In the genomic region with DNA sequence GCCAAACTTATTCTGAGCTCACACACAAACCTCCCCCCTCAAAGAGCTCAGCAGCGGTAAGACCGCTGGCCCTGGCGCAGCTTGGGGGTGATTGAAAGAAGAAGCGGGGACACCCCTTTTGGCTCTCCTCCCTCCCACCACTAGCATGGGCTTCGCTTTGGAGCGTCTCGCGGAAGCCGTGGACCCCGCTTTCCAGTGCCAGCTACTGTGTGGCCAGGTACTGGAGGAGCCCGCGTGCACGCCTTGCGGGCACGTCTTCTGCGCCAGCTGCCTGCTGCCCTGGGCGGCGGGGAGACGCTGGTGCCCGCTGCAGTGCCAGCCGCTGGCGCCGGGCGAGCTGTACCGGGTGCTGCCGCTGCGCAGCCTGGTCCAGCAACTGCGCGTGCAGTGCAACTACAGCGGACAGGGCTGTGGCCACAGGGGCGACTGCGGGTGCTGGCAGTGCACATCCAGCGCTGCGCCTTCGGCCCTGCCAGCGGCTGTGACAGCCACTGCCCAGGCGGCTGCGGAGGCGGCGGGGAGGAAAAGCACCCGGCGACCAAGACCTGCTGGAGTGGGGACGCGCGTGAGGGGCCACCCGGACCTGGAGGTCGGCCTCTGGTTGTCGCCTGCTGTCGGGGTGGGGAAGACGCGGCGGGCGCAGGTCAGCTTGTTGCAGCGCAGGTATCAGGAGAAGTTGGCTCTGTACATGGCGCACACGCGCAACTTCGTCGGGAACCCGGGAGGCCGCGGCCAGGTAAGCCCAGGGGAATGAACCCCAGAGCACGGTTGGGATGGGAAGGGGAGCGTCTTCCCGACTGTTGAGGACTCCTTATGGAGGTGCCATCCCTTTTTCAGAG, we compare ENCODE assay signal across 8 mouse cellular contexts. TPM values are rescaled to one million over a fixed set of nuclear protein-coding genes. Genes with fewer than 3 reads are reported as not detected.
DNase-seq lines count a peak whose midpoint lies in the region; ATAC-seq and TF ChIP-seq lines count a peak whose summit lies in the region.

Gene Pdzrn4, plus strand, starts transcription at position 112 of the 839 bp plus-strand sequence.

- peak within 1 kb of the TSS; percentile 94 for H3K4me2 ChIP-seq in embryonic facial prominence, embryonic 12.5 days (replicated peaks)
- peak within 1 kb of the TSS; percentile 97 for H3K4me2 ChIP-seq in heart, embryonic 11.5 days
- H3K4me2 ChIP-seq in midbrain, embryonic 11.5 days, result peak within 1 kb of the TSS; percentile 97

- peak; percentile 42 for TF ChIP-seq CTCF in layer of hippocampus, adult 2 months (conservative IDR thresholded peaks at IDR 0.05)
- TF ChIP-seq CTCF in small intestine, adult 2 months (IDR thresholded peaks at IDR 0.05; ENCODE audit: extremely low read depth, insufficient read length, insufficient replicate concordance, low read depth, low read length), result no peak

- peak within 1 kb of the TSS; percentile 59 for H3K4me3 ChIP-seq in embryonic facial prominence, embryonic 12.5 days
- H3K4me3 ChIP-seq in heart, embryonic 11.5 days (ENCODE audit: low read depth, low read length), result peak within 1 kb of the TSS; percentile 61
- H3K4me3 ChIP-seq in layer of hippocampus, adult 2 months, result peak within 1 kb of the TSS; percentile 67
- peak within 1 kb of the TSS; percentile 53 for H3K4me3 ChIP-seq in midbrain, embryonic 11.5 days (ENCODE audit: low read depth, low read length)
- H3K4me3 ChIP-seq in small intestine, adult 2 months (ENCODE audit: low read depth, low read length), result peak within 1 kb of the TSS; percentile 36

- no peak within 1 kb of the TSS; the same call in 1 of the 2 replicates for H3K27ac ChIP-seq in embryonic facial prominence, embryonic 12.5 days
- no peak within 1 kb of the TSS for H3K27ac ChIP-seq in heart, embryonic 11.5 days (ENCODE audit: low read depth, low read length)
- peak within 1 kb of the TSS; percentile 53 for H3K27ac ChIP-seq in layer of hippocampus, adult 2 months
- H3K27ac ChIP-seq in midbrain, embryonic 11.5 days (ENCODE audit: low read depth, low read length), result no peak within 1 kb of the TSS
- no peak within 1 kb of the TSS for H3K27ac ChIP-seq in small intestine, adult 2 months (ENCODE audit: insufficient read depth, low read depth, low read length)

- TF ChIP-seq POLR2A in small intestine, adult 2 months (IDR thresholded peaks at IDR 0.05; ENCODE audit: low read depth, low read length), result no peak

- H3K9me3 ChIP-seq in embryonic facial prominence, embryonic 12.5 days, result no peaks in the 10 kb centered on the region
- no peaks in the 10 kb centered on the region for H3K9me3 ChIP-seq in heart, embryonic 11.5 days (replicated peaks; ENCODE audit: control insufficient read depth, low read length)
- H3K9me3 ChIP-seq in midbrain, embryonic 11.5 days (ENCODE audit: control insufficient read depth, low read length), result no peaks in the 10 kb centered on the region

- H3K4me1 ChIP-seq in embryonic facial prominence, embryonic 12.5 days, result peaks cover 17% of the 10 kb centered on the region; the same call in 1 of the 2 replicates
- peaks cover 6% of the 10 kb centered on the region for H3K4me1 ChIP-seq in heart, embryonic 11.5 days (ENCODE audit: control insufficient read depth, insufficient read depth, low read length)
- peaks cover 5% of the 10 kb centered on the region for H3K4me1 ChIP-seq in midbrain, embryonic 11.5 days (ENCODE audit: control insufficient read depth, insufficient read depth, low read length)
- H3K4me1 ChIP-seq in small intestine, adult 2 months (ENCODE audit: control insufficient read depth, insufficient read depth, insufficient read length, low read length), result no peaks in the 10 kb centered on the region

- DNase-seq in layer of hippocampus, adult 18-20 months (ENCODE audit: low spot score in 2 of 2), result peak; percentile 3 to 23
- no peak for DNase-seq in layer of hippocampus, adult 9-10 months (ENCODE audit: low spot score)
- peak; percentile 8 to 10 for DNase-seq in layer of hippocampus, adult 2 months (ENCODE audit: low spot score in 2 of 2)
- peak; percentile 93 for DNase-seq in midbrain, embryonic 11.5 days (ENCODE audit: low spot score, missing footprints)
- DNase-seq in spleen, postnatal 36 days (ENCODE audit: low spot score in 2 of 2), result no peak

- H3K36me3 ChIP-seq in embryonic facial prominence, embryonic 12.5 days, result no peaks in the 10 kb centered on the region
- no peaks in the 10 kb centered on the region for H3K36me3 ChIP-seq in heart, embryonic 11.5 days (ENCODE audit: control insufficient read depth, insufficient read depth, low read length)
- H3K36me3 ChIP-seq in midbrain, embryonic 11.5 days (ENCODE audit: control insufficient read depth, insufficient read depth, low read length), result no peaks in the 10 kb centered on the region
- no peaks in the 10 kb centered on the region for H3K36me3 ChIP-seq in small intestine, adult 2 months (ENCODE audit: control insufficient read depth, insufficient read depth, low read length)

- H3K9ac ChIP-seq in embryonic facial prominence, embryonic 12.5 days, result peak within 1 kb of the TSS; percentile 59
- peak within 1 kb of the TSS; percentile 46; the same call in 1 of the 2 replicates for H3K9ac ChIP-seq in heart, embryonic 11.5 days (ENCODE audit: low read depth, low read length)
- peak within 1 kb of the TSS; percentile 48 for H3K9ac ChIP-seq in midbrain, embryonic 11.5 days (ENCODE audit: low read length)

- peak; percentile 76 for ATAC-seq in embryonic facial prominence, embryonic 12.5 days (ENCODE audit: insufficient number of reproducible peaks, insufficient read depth, low FRiP score, low TSS enrichment)
- 0 out of 2 replicates have a peak, but pooled peaks have one; percentile 35 for ATAC-seq in heart, embryonic 11.5 days (replicated peaks; ENCODE audit: insufficient number of reproducible peaks, low FRiP score, low TSS enrichment)
- peak; percentile 83 for ATAC-seq in midbrain, embryonic 11.5 days (ENCODE audit: low FRiP score)

- H3K27me3 ChIP-seq in embryonic facial prominence, embryonic 12.5 days, result peaks cover 27% of the 10 kb centered on the region
- peaks cover 27% of the 10 kb centered on the region for H3K27me3 ChIP-seq in heart, embryonic 11.5 days (ENCODE audit: control insufficient read depth, insufficient read depth, low read length)
- peaks cover 27% of the 10 kb centered on the region for H3K27me3 ChIP-seq in midbrain, embryonic 11.5 days (ENCODE audit: control insufficient read depth, insufficient read depth, low read length)
- no peaks in the 10 kb centered on the region for H3K27me3 ChIP-seq in small intestine, adult 2 months (ENCODE audit: control insufficient read depth, insufficient read depth, low read length)

- 1% methylated on average over 64 of the region's 65 CpGs for WGBS in embryonic facial prominence, embryonic 12.5 days
- under 1% methylated on average over 54 of the region's 65 CpGs for WGBS in heart, embryonic 11.5 days (ENCODE audit: insufficient replicate concordance)
- under 1% methylated on average over 64 of the region's 65 CpGs for WGBS in midbrain, embryonic 11.5 days
- 4% methylated on average over 65 of the region's 65 CpGs for WGBS in small intestine, adult 2 months

RNA-seq across cellular contexts. Expression of gene Pdzrn4, which starts in this region (rescaled TPM):
- total RNA-seq in layer of hippocampus, adult 18-20 months (2021), result 1 to 10 TPM; 6.6 to 6.8 TPM
- 7.3 and 7.6 TPM in 2 replicates for polyA plus RNA-seq in embryonic facial prominence, embryonic 12.5 days (2016; fragmentation: Nextera tagmentation; extraction: Ambion mirVana)
- polyA plus RNA-seq in heart, embryonic 11.5 days (2014; fragmentation: Nextera tagmentation; extraction: Ambion mirVana), result 0.64 and 0.68 TPM in 2 replicates
- total RNA-seq in layer of hippocampus, adult 2 months (2021), result 1 to 10 TPM; 5.6 to 6.4 TPM
- 7.8 and 8.5 TPM in 2 replicates for polyA plus RNA-seq in midbrain, embryonic 11.5 days (2014; fragmentation: Nextera tagmentation; extraction: Ambion mirVana)
- 0.06 and 0.14 TPM in 2 replicates for polyA plus RNA-seq in small intestine, adult 2 months (2012; rRNA removed)

Comparison
In these comparisons a context has a peak if more than half of its experiments do, and no peak if none do; other contexts are left out.
1. DNase-seq: peak in layer of hippocampus, adult 18-20 months (2 of 2), layer of hippocampus, adult 2 months (2 of 2) and midbrain, embryonic 11.5 days (single experiment); none in layer of hippocampus, adult 9-10 months (single experiment) and spleen, postnatal 36 days (0 of 2).
2. Peak in ATAC-seq, H3K4me3 ChIP-seq, H3K9ac ChIP-seq and H3K4me2 ChIP-seq in heart, embryonic 11.5 days; RNA of the gene not detected or under 1 TPM.
3. Peak in every context shown above with its lines, with median percentiles within 50 percentile points of each other: ATAC-seq, H3K4me2 ChIP-seq, H3K4me3 ChIP-seq and H3K9ac ChIP-seq.